Mouse (Mus musculus): Measurements from ENCODE around the gene Mpp6. TPM values are rescaled to one million over a fixed set of nuclear protein-coding genes. Genes with fewer than 3 reads are reported as not detected.

Mpp6 gene
- polyA plus RNA-seq, 1 experiment from 2014 or later: 82.8 TPM

DNA sequence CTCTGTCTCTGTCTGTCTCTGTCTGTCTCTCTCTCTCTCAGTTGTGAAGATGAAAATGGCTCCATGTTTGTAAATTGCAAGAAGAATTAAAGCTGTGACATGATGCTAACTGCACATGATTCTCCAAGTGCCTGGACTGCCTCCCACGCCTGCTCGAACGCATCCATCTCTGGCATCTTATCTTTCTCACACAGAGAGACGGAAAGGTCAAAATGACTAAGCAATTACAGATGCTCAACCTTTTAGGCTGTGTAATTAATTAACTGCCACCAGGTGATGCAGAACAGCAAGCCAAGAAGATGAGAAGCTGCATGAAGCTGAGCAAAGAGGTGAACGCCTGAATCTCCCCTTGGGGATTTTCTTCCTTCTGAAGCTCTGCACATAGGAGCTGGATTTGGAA, 130.4 kb downstream of the Mpp6 start:
- Histone ChIP-seq H3K36me3 (ENCODE audit: control insufficient read depth, insufficient read depth, low read length) (no peaks in the 10 kb centered on the region), H3K4me2 (ENCODE audit: low read depth, severe bottlenecking) (no peak overlapping the region), H3K4me3 (ENCODE audit: low read depth, low read length) (no peak overlapping the region), H3K27me3 (ENCODE audit: control insufficient read depth, insufficient read depth, low read length) (no peaks in the 10 kb centered on the region), H3K4me1 (ENCODE audit: control insufficient read depth, insufficient read depth, low read length) (no peaks in the 10 kb centered on the region), H3K9ac (ENCODE audit: low read length) (no peak overlapping the region), H3K27ac (replicated peaks; ENCODE audit: low read depth, low read length) (no peak overlapping the region), H3K9me3 (ENCODE audit: control insufficient read depth, low read length) (no peaks in the 10 kb centered on the region)
- 38% methylated on average over 5 of the region's 5 CpGs for WGBS
- DNase-seq (ENCODE audit: low spot score) (no peak), ATAC-seq (ENCODE audit: insufficient number of reproducible peaks, low FRiP score, low TSS enrichment, low read depth) (no peak)

DNA sequence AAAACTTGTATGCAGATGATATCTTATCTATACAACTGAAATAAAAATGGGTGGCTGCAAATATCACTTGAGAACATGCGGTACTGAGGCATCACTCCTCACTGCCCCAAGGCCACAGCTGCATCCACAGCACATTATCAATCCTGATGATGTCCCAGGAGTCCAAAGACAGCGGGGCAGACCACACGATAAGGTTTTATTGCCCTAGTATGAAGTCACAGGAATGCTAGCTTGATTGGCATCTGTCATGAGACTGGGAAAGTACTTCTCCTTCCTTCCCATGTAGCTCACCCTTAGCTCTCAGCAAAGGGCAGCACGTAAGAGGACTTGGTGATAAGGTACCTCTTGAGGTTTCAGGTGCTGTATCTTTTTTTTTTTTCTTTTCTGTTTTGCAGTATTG, 134.1 kb downstream of the Mpp6 start:
- no peak overlapping the region for H3K9ac ChIP-seq (ENCODE audit: low read length)
- no peaks in the 10 kb centered on the region for H3K27me3 ChIP-seq (ENCODE audit: control insufficient read depth, insufficient read depth, low read length)
- no peak for ATAC-seq (ENCODE audit: insufficient number of reproducible peaks, low FRiP score, low TSS enrichment, low read depth)
- no peak overlapping the region for H3K4me2 ChIP-seq (ENCODE audit: low read depth, severe bottlenecking)
- 79% methylated on average over 4 of the region's 4 CpGs for WGBS
- H3K27ac ChIP-seq (replicated peaks; ENCODE audit: low read depth, low read length): no peak overlapping the region
- H3K36me3 ChIP-seq (ENCODE audit: control insufficient read depth, insufficient read depth, low read length): no peaks in the 10 kb centered on the region
- H3K4me3 ChIP-seq (ENCODE audit: low read depth, low read length): no peak overlapping the region
- H3K9me3 ChIP-seq (ENCODE audit: control insufficient read depth, low read length): no peaks in the 10 kb centered on the region
- no peak for DNase-seq (ENCODE audit: low spot score)
- H3K4me1 ChIP-seq (ENCODE audit: control insufficient read depth, insufficient read depth, low read length): no peaks in the 10 kb centered on the region

GRCm38 (mm10) chr6:50244967-50245366, 134.9 kb downstream of the Mpp6 start:
- Histone ChIP-seq H3K9me3 (ENCODE audit: control insufficient read depth, low read length) (no peaks in the 10 kb centered on the region), H3K4me3 (ENCODE audit: low read depth, low read length) (no peak overlapping the region), H3K36me3 (ENCODE audit: control insufficient read depth, insufficient read depth, low read length) (no peaks in the 10 kb centered on the region), H3K27me3 (ENCODE audit: control insufficient read depth, insufficient read depth, low read length) (no peaks in the 10 kb centered on the region), H3K27ac (replicated peaks; ENCODE audit: low read depth, low read length) (no peak overlapping the region), H3K4me1 (ENCODE audit: control insufficient read depth, insufficient read depth, low read length) (no peaks in the 10 kb centered on the region), H3K9ac (ENCODE audit: low read length) (no peak overlapping the region), H3K4me2 (ENCODE audit: low read depth, severe bottlenecking) (no peak overlapping the region)
- WGBS: 82% methylated on average over 4 of the region's 4 CpGs
- ATAC-seq (ENCODE audit: insufficient number of reproducible peaks, low FRiP score, low TSS enrichment, low read depth) (no peak), DNase-seq (ENCODE audit: low spot score) (no peak)

DNA sequence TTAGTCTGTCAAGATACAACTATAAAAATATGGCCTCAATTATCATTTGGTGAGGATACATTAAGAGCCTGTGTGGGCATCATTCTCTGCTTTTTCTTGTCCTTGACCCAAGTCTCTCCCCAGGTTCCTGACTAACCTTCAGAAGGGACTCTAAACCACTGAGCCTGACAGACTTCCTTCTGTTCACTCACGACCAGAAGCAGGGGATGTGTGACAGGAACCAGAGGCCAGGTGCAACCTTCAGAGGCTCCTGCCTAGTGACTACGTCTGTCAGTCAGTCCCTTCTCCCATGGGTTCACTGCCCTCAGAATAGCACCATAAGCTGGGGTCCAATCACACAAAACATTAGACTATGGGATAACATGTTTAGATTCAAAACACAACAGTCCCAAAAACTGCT, 137.3 kb downstream of the Mpp6 start:
- no peak overlapping the region for H3K9ac ChIP-seq (ENCODE audit: low read length)
- H3K4me2 ChIP-seq (ENCODE audit: low read depth, severe bottlenecking): no peak overlapping the region
- H3K4me1 ChIP-seq (ENCODE audit: control insufficient read depth, insufficient read depth, low read length): no peaks in the 10 kb centered on the region
- no peaks in the 10 kb centered on the region for H3K9me3 ChIP-seq (ENCODE audit: control insufficient read depth, low read length)
- no peak overlapping the region for H3K4me3 ChIP-seq (ENCODE audit: low read depth, low read length)
- H3K27me3 ChIP-seq (ENCODE audit: control insufficient read depth, insufficient read depth, low read length): no peaks in the 10 kb centered on the region
- WGBS: 76% methylated on average over 2 of the region's 2 CpGs
- H3K36me3 ChIP-seq (ENCODE audit: control insufficient read depth, insufficient read depth, low read length): no peaks in the 10 kb centered on the region
- ATAC-seq (ENCODE audit: insufficient number of reproducible peaks, low FRiP score, low TSS enrichment, low read depth) (no peak), DNase-seq (ENCODE audit: low spot score) (no peak)
- no peak overlapping the region for H3K27ac ChIP-seq (replicated peaks; ENCODE audit: low read depth, low read length)

- ATAC-seq (ENCODE audit: insufficient number of reproducible peaks, low FRiP score, low TSS enrichment, low read depth): no peak
- 91% methylated on average over 4 of the region's 4 CpGs for WGBS
These were observed 137.8 kb downstream of the Mpp6 start for GRCm38 (mm10) chr6:50247791-50248190.

More at GRCm38 (mm10) chr6:50247791-50248190, 137.8 kb downstream of the Mpp6 start:
- DNase-seq (ENCODE audit: low spot score): no peak
- Histone ChIP-seq H3K4me1 (ENCODE audit: control insufficient read depth, insufficient read depth, low read length) (no peaks in the 10 kb centered on the region), H3K4me2 (ENCODE audit: low read depth, severe bottlenecking) (no peak overlapping the region), H3K27ac (replicated peaks; ENCODE audit: low read depth, low read length) (no peak overlapping the region), H3K4me3 (ENCODE audit: low read depth, low read length) (no peak overlapping the region), H3K36me3 (ENCODE audit: control insufficient read depth, insufficient read depth, low read length) (no peaks in the 10 kb centered on the region), H3K9me3 (ENCODE audit: control insufficient read depth, low read length) (no peaks in the 10 kb centered on the region), H3K9ac (ENCODE audit: low read length) (no peak overlapping the region), H3K27me3 (ENCODE audit: control insufficient read depth, insufficient read depth, low read length) (no peaks in the 10 kb centered on the region)

Other genes with a start within 250 kb of the Mpp6 start
- 43.1 and 45.3 TPM in 2 replicates for gene Gsdme, start 153.6 kb downstream of the Mpp6 start, polyA plus RNA-seq (2014; fragmentation: Nextera tagmentation; extraction: Ambion mirVana)

Data from limb, embryonic 11.5 days (tissue).